10 mouse cellular contexts compared by ENCODE assay signal in the genomic region with DNA sequence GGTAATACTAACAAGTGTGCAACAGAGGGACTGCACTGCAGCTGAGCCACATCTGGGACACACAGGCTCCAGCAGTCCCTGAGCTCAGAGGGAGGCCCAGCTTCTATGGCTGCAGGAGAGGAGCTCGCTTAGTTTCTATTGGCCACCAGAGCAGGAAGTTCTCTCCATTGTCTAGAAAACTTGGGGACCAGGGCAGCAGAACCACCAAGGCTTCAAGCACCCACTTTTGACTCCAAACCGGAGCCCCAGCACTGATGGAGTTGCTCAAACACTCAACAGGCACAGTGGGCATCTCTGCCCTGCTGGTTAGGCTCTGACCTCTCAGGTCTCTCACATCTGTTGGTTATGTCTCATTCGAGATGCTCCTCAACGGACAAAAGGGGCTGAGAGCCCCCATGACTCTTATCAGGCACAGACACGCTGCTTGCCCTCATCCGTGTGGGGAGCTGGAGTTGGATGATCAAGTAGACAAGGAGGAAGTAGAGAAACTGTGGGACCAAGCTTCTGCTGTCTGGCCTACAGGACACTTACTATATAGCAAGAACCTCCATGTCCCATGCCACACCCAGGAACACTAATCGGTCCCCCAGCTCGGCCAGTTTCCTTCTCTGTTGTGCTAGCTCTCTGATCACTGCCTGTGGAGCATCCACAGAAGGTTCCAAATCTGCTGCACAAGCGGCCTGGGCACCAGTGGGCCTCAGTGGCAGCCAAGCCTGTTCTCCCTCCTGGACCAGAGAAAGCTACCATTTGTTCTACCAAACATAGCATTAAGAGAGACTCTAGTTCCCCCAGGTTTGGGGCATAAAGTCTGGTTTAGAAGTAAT. TPM values are rescaled to one million over a fixed set of nuclear protein-coding genes. Genes with fewer than 3 reads are reported as not detected.
DNase-seq lines count a peak whose midpoint lies in the region; ATAC-seq and TF ChIP-seq lines count a peak whose summit lies in the region.
"Had no signal": no experiment of that assay in that cellular context is flagged by ENCODE, and none has a peak within 500 bp of the region (broad histone marks: within the 10 kb centered on the region; RNA-seq: fewer than 3 reads in every experiment).

No protein-coding gene starts in this region.

- no peaks in the 10 kb centered on the region for H3K9me3 ChIP-seq in midbrain, embryonic 11.5 days (ENCODE audit: control insufficient read depth, low read length)
- no peaks in the 10 kb centered on the region for H3K9me3 ChIP-seq in midbrain, postnatal 0 days (ENCODE audit: low read length)
- no peaks in the 10 kb centered on the region for H3K9me3 ChIP-seq in liver, embryonic 13.5 days (replicated peaks)

- no peaks in the 10 kb centered on the region for H3K27me3 ChIP-seq in midbrain, embryonic 11.5 days (ENCODE audit: control insufficient read depth, insufficient read depth, low read length)
- H3K27me3 ChIP-seq in midbrain, postnatal 0 days (ENCODE audit: insufficient read depth, low read length) = no peaks in the 10 kb centered on the region
- no peaks in the 10 kb centered on the region for H3K27me3 ChIP-seq in liver, embryonic 13.5 days

- ATAC-seq in midbrain, embryonic 11.5 days (ENCODE audit: low FRiP score) = no peak
- ATAC-seq in midbrain, postnatal 0 days (ENCODE audit: low FRiP score) = no peak
- ATAC-seq in erythroblast, adult 5-6 weeks (replicated peaks; ENCODE audit: low FRiP score, poor library complexity, severe bottlenecking) = peak; percentile 31
- peak; percentile 67 for ATAC-seq in liver, embryonic 13.5 days (ENCODE audit: low read depth)
- ATAC-seq: forebrain, embryonic 16.5 days had no signal

- peaks cover 20% of the 10 kb centered on the region for H3K4me1 ChIP-seq in midbrain, embryonic 11.5 days (ENCODE audit: control insufficient read depth, insufficient read depth, low read length)
- no peaks in the 10 kb centered on the region for H3K4me1 ChIP-seq in midbrain, postnatal 0 days (ENCODE audit: insufficient read depth, low read length)
- peaks cover 92% of the 10 kb centered on the region for H3K4me1 ChIP-seq in liver, embryonic 13.5 days (replicated peaks)

- no peak overlapping the region; the same call in 1 of the 2 replicates for H3K27ac ChIP-seq in midbrain, embryonic 11.5 days (ENCODE audit: low read depth, low read length)
- H3K27ac ChIP-seq in midbrain, postnatal 0 days (ENCODE audit: low read depth, low read length) = no peak overlapping the region
- H3K27ac ChIP-seq in liver, embryonic 13.5 days = peak overlapping the region; percentile 99

- no peak overlapping the region for H3K4me3 ChIP-seq in midbrain, embryonic 11.5 days (ENCODE audit: low read depth, low read length)
- H3K4me3 ChIP-seq in midbrain, postnatal 0 days (ENCODE audit: low read depth, low read length) = no peak overlapping the region
- peak overlapping the region; percentile 66 for H3K4me3 ChIP-seq in liver, embryonic 13.5 days (replicated peaks)

- WGBS in midbrain, embryonic 11.5 days = 85% methylated on average over 9 of the region's 9 CpGs
- 89% methylated on average over 9 of the region's 9 CpGs for WGBS in midbrain, postnatal 0 days
- 12% methylated on average over 9 of the region's 9 CpGs for WGBS in liver, embryonic 13.5 days (ENCODE audit: insufficient replicate concordance)

- no peak overlapping the region for H3K9ac ChIP-seq in midbrain, embryonic 11.5 days (ENCODE audit: low read length)
- H3K9ac ChIP-seq in midbrain, postnatal 0 days (replicated peaks; ENCODE audit: low read length, poor library complexity, severe bottlenecking) = no peak overlapping the region
- peak overlapping the region; percentile 85 for H3K9ac ChIP-seq in liver, embryonic 13.5 days

- H3K36me3 ChIP-seq in midbrain, embryonic 11.5 days (ENCODE audit: control insufficient read depth, insufficient read depth, low read length) = no peaks in the 10 kb centered on the region
- peaks cover 6% of the 10 kb centered on the region for H3K36me3 ChIP-seq in midbrain, postnatal 0 days (ENCODE audit: insufficient read depth, low read length)
- H3K36me3 ChIP-seq in liver, embryonic 13.5 days = peaks cover 48% of the 10 kb centered on the region

- H3K4me2 ChIP-seq in midbrain, embryonic 11.5 days = no peak overlapping the region
- H3K4me2 ChIP-seq in midbrain, postnatal 0 days (ENCODE audit: low read depth, low read length, poor library complexity, severe bottlenecking) = no peak overlapping the region
- peak overlapping the region; percentile 91 for H3K4me2 ChIP-seq in liver, embryonic 13.5 days

- TF ChIP-seq CTCF in midbrain, postnatal 0 days (IDR thresholded peaks at IDR 0.05) = no peak

- peak; percentile 69 for DNase-seq in midbrain, embryonic 11.5 days (ENCODE audit: low spot score, missing footprints)
- no peak for DNase-seq in midbrain, postnatal 0 days (ENCODE audit: low spot score)
- peak; percentile 79 for DNase-seq in liver, embryonic 13.5 days
- peak; percentile 51 for DNase-seq in thymus, postnatal 25 days
- DNase-seq in embryo, embryonic 9.5 days (ENCODE audit: extremely low spot score) = no peak
- DNase-seq in layer of hippocampus, adult 18-20 months (ENCODE audit: low spot score in 2 of 2) = no peak
- DNase-seq: cerebellum, adult 2 months had no signal

RNA-seq across cellular contexts. Expression of gene Smim5, which starts 1.8 kb away (rescaled TPM):
- polyA plus RNA-seq in midbrain, embryonic 11.5 days (2014; fragmentation: Nextera tagmentation; extraction: Ambion mirVana) = 0.27 and 0.59 TPM in 2 replicates
- total RNA-seq in midbrain, postnatal 0 days (2014; rRNA removed) = not detected in 2 replicates
- polyA plus RNA-seq in midbrain, postnatal 0 days (2015; fragmentation: Nextera tagmentation; extraction: Ambion mirVana) = 1.3 and 1.5 TPM in 2 replicates
- 14.2 and 17.9 TPM in 2 replicates for total RNA-seq in erythroblast, adult 5-6 weeks (2015; ENCODE audit: low replicate concordance)
- 17.1 and 19.2 TPM in 2 replicates for total RNA-seq in erythroblast, adult 5-6 weeks (2017; ENCODE audit: low replicate concordance)
- polyA plus RNA-seq in liver, embryonic 13.5 days (2015; fragmentation: Nextera tagmentation; extraction: Ambion mirVana) = 39.0 and 42.3 TPM in 2 replicates
- total RNA-seq in layer of hippocampus, adult 18-20 months (2021) = under 1 TPM; 0.46 to 0.74 TPM

RNA-seq across cellular contexts. Expression of gene Smim6, which starts 10.3 kb away (rescaled TPM):
- 0.46 TPM in 1 of 2 replicates, not detected in the other for polyA plus RNA-seq in midbrain, embryonic 11.5 days (2014; fragmentation: Nextera tagmentation; extraction: Ambion mirVana)
- not detected in 2 replicates for total RNA-seq in midbrain, postnatal 0 days (2014; rRNA removed)
- polyA plus RNA-seq in midbrain, postnatal 0 days (2015; fragmentation: Nextera tagmentation; extraction: Ambion mirVana) = 0.26 TPM in 1 of 2 replicates, not detected in the other
- 7.5 and 7.9 TPM in 2 replicates for total RNA-seq in erythroblast, adult 5-6 weeks (2015; ENCODE audit: low replicate concordance)
- total RNA-seq in erythroblast, adult 5-6 weeks (2017; ENCODE audit: low replicate concordance) = 0.26 and 1.5 TPM in 2 replicates
- polyA plus RNA-seq in liver, embryonic 13.5 days (2015; fragmentation: Nextera tagmentation; extraction: Ambion mirVana) = 3.0 and 3.2 TPM in 2 replicates
- total RNA-seq in layer of hippocampus, adult 18-20 months (2021) = not detected
- total RNA-seq: neutrophil, adult 5-6 weeks had no signal
- polyA plus RNA-seq: cerebellum, adult 2 months had no signal

RNA-seq across cellular contexts. Expression of gene Sap30bp, which starts 31.5 kb away (rescaled TPM):
- polyA plus RNA-seq in midbrain, embryonic 11.5 days (2014; fragmentation: Nextera tagmentation; extraction: Ambion mirVana) = 58.3 and 61.5 TPM in 2 replicates
- total RNA-seq in midbrain, postnatal 0 days (2014; rRNA removed) = 44.3 and 46.4 TPM in 2 replicates
- 43.3 and 54.3 TPM in 2 replicates for polyA plus RNA-seq in midbrain, postnatal 0 days (2015; fragmentation: Nextera tagmentation; extraction: Ambion mirVana)
- 3.6 and 6.3 TPM in 2 replicates for total RNA-seq in erythroblast, adult 5-6 weeks (2015; ENCODE audit: low replicate concordance)
- 75.6 and 96.5 TPM in 2 replicates for total RNA-seq in erythroblast, adult 5-6 weeks (2017; ENCODE audit: low replicate concordance)
- polyA plus RNA-seq in liver, embryonic 13.5 days (2015; fragmentation: Nextera tagmentation; extraction: Ambion mirVana) = 23.4 and 35.2 TPM in 2 replicates
- 10 to 100 TPM; 51.3 to 56.7 TPM for total RNA-seq in layer of hippocampus, adult 18-20 months (2021)

RNA-seq across cellular contexts. Expression of gene Recql5, which starts 31.7 kb away (rescaled TPM):
- 16.1 and 18.4 TPM in 2 replicates for polyA plus RNA-seq in midbrain, embryonic 11.5 days (2014; fragmentation: Nextera tagmentation; extraction: Ambion mirVana)
- 18.9 and 20.4 TPM in 2 replicates for total RNA-seq in midbrain, postnatal 0 days (2014; rRNA removed)
- polyA plus RNA-seq in midbrain, postnatal 0 days (2015; fragmentation: Nextera tagmentation; extraction: Ambion mirVana) = 8.0 and 10.5 TPM in 2 replicates
- total RNA-seq in erythroblast, adult 5-6 weeks (2015; ENCODE audit: low replicate concordance) = 6.3 and 8.3 TPM in 2 replicates
- 15.3 and 31.6 TPM in 2 replicates for total RNA-seq in erythroblast, adult 5-6 weeks (2017; ENCODE audit: low replicate concordance)
- polyA plus RNA-seq in liver, embryonic 13.5 days (2015; fragmentation: Nextera tagmentation; extraction: Ambion mirVana) = 9.9 and 10.2 TPM in 2 replicates
- 10 to 100 TPM; 28.6 to 29.4 TPM for total RNA-seq in layer of hippocampus, adult 18-20 months (2021)

RNA-seq across cellular contexts. Expression of gene Myo15b, which starts 43.3 kb away (rescaled TPM):
- not detected in 2 replicates for polyA plus RNA-seq in midbrain, embryonic 11.5 days (2014; fragmentation: Nextera tagmentation; extraction: Ambion mirVana)
- not detected in 2 replicates for total RNA-seq in midbrain, postnatal 0 days (2014; rRNA removed)
- 0.09 and 0.29 TPM in 2 replicates for polyA plus RNA-seq in midbrain, postnatal 0 days (2015; fragmentation: Nextera tagmentation; extraction: Ambion mirVana)
- total RNA-seq in erythroblast, adult 5-6 weeks (2015; ENCODE audit: low replicate concordance) = not detected in 2 replicates
- not detected in 2 replicates for total RNA-seq in erythroblast, adult 5-6 weeks (2017; ENCODE audit: low replicate concordance)
- 0.36 and 0.46 TPM in 2 replicates for polyA plus RNA-seq in liver, embryonic 13.5 days (2015; fragmentation: Nextera tagmentation; extraction: Ambion mirVana)
- total RNA-seq in layer of hippocampus, adult 18-20 months (2021) = under 1 TPM; 0.15 to 0.57 TPM
- total RNA-seq: neutrophil, adult 5-6 weeks had no signal

Comparison
In these comparisons a context has a peak if more than half of its experiments do, and no peak if none do; other contexts are left out.
1. DNase-seq: peak in midbrain, embryonic 11.5 days (single experiment), liver, embryonic 13.5 days (single experiment) and thymus, postnatal 25 days (single experiment); none in midbrain, postnatal 0 days (single experiment), embryo, embryonic 9.5 days (single experiment) and layer of hippocampus, adult 18-20 months (0 of 2).
2. ATAC-seq: peak in erythroblast, adult 5-6 weeks (single experiment) and liver, embryonic 13.5 days (single experiment); none in midbrain, embryonic 11.5 days (single experiment) and midbrain, postnatal 0 days (single experiment).
3. RNA of gene Smim5, which starts 1.8 kb away (total RNA-seq): 14.2 to 19.2 TPM in erythroblast, adult 5-6 weeks; 0.46 to 0.74 TPM in layer of hippocampus, adult 18-20 months and not detected in midbrain, postnatal 0 days; every median in the first group is over 4 times any median in the second.